Mouse (Mus musculus) liver, postnatal 0 days (tissue): ENCODE measurements around the gene Csf1.

Experiments
- CTCF ChIP-seq: sonication (generic); IDR thresholded peaks from 2 replicates; pipeline ENCODE4 v1.5.1; 2016; ENCODE audit warnings: antibody characterized with exemption, low read depth
- EP300 ChIP-seq: IDR thresholded peaks from 2 replicates; pipeline ENCODE4 v1.6.1; 2016; ENCODE audit warnings: antibody characterized with exemption, low read depth, mild to moderate bottlenecking

- TF ChIP-seq CTCF = no peak
- TF ChIP-seq EP300 = no peak
These were observed 8.7 kb downstream of the Csf1 start for GRCm38 (mm10) chr3:107751607-107752006.
